Mouse (Mus musculus): ENCODE data around the gene Sh3bp4. TPM values are rescaled to one million over a fixed set of nuclear protein-coding genes. Genes with fewer than 3 reads are reported as not detected.

Gene Sh3bp4
- polyA plus RNA-seq, 1 experiment from 2014 or later = 21.0 TPM

- Histone ChIP-seq H3K27me3 (no peaks in the 10 kb centered on the region), H3K36me3 (peaks cover 2% of the 10 kb centered on the region; the same call in 1 of the 2 replicates), H3K27ac (replicated peaks) (no peak overlapping the region), H3K9me3 (no peaks in the 10 kb centered on the region), H3K4me3 (no peak overlapping the region), H3K9ac (replicated peaks) (no peak overlapping the region), H3K4me1 (peaks cover 27% of the 10 kb centered on the region), H3K4me2 (replicated peaks) (no peak overlapping the region)
- WGBS = 29% methylated on average over 15 of the region's 15 CpGs
- no peak for ATAC-seq (ENCODE audit: low FRiP score, low read depth)
Measured at GRCm38 (mm10) chr1:89102231-89103003, 32.2 kb downstream of the Sh3bp4 start.

GRCm38 (mm10) chr1:89103004-89103263 lies 32.7 kb downstream of the Sh3bp4 start:
- H3K9ac ChIP-seq (replicated peaks) = no peak overlapping the region
- H3K4me1 ChIP-seq = peaks cover 32% of the 10 kb centered on the region
- H3K4me2 ChIP-seq (replicated peaks) = no peak overlapping the region
- H3K36me3 ChIP-seq = peaks cover 2% of the 10 kb centered on the region; the same call in 1 of the 2 replicates
- no peak for ATAC-seq (ENCODE audit: low FRiP score, low read depth)
- no peaks in the 10 kb centered on the region for H3K27me3 ChIP-seq
- no peak overlapping the region for H3K4me3 ChIP-seq
- H3K9me3 ChIP-seq = no peaks in the 10 kb centered on the region
- 36% methylated on average over 3 of the region's 3 CpGs for WGBS
- H3K27ac ChIP-seq (replicated peaks) = no peak overlapping the region

- Histone ChIP-seq H3K4me3 (no peak overlapping the region), H3K9me3 (no peaks in the 10 kb centered on the region), H3K4me2 (replicated peaks) (no peak overlapping the region), H3K27ac (replicated peaks) (no peak overlapping the region), H3K36me3 (peaks cover 2% of the 10 kb centered on the region; the same call in 1 of the 2 replicates), H3K27me3 (no peaks in the 10 kb centered on the region), H3K4me1 (peaks cover 38% of the 10 kb centered on the region), H3K9ac (replicated peaks) (no peak overlapping the region)
- WGBS = 95% methylated on average over 12 of the region's 12 CpGs
- no peak for ATAC-seq (ENCODE audit: low FRiP score, low read depth)
Measured at GRCm38 (mm10) chr1:89103505-89103904, 33.3 kb downstream of the Sh3bp4 start.

GRCm38 (mm10) chr1:89104066-89104765 lies 34.0 kb downstream of the Sh3bp4 start:
- WGBS = 84% methylated on average over 13 of the region's 13 CpGs
- Histone ChIP-seq H3K9ac (replicated peaks) (no peak overlapping the region), H3K4me2 (replicated peaks) (no peak overlapping the region), H3K27me3 (no peaks in the 10 kb centered on the region), H3K9me3 (no peaks in the 10 kb centered on the region), H3K36me3 (peaks cover 2% of the 10 kb centered on the region; the same call in 1 of the 2 replicates), H3K4me3 (no peak overlapping the region), H3K4me1 (peaks cover 43% of the 10 kb centered on the region), H3K27ac (replicated peaks) (no peak overlapping the region)
- ATAC-seq (ENCODE audit: low FRiP score, low read depth) = no peak

DNA sequence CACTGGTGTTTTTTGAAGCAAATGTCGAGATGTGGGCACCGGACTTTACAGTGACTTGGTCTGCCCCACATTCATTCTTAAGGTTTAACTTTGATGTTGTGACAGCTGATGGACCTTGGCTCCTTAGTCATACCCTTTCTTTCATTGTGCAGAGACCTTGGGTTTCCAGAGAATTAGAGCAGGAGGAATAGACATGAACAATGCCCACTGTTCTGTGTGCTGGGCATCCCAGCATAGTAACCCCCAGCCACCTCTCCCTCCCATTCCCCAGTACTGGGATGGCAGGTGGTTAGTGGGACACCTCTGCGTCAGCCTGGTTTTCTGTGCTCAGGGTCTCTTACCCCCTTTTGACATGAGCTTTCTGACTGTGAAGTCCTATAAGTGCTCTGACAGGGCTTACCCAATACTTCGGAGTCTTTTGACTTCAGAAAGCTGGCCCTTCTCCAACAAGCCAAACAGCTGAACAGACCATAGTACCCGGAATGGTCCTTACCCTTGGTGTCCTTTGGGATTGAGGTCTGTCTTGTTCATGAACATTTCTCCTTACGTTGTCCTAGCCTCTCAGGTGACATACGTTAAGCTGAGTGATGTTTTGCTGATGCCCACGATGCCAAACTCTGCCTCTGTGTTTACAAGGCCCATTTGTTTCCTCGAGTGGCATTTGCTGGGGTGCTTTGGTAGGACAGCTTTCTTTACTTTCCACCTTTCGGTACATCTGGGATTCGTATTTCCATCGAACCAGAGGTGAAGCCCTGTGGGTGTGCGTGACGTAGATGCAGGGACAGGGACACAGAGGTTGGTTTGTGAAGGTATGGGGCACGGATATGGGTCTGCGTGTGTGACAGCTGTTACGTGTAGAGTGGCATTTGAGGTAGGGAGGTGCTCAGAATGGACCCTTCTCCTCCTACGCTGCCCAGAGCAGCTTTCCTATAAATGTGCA lies 35.9 kb downstream of the Sh3bp4 start:
- no peaks in the 10 kb centered on the region for H3K27me3 ChIP-seq
- H3K4me3 ChIP-seq = no peak overlapping the region
- 94% methylated on average over 18 of the region's 18 CpGs for WGBS
- no peak for ATAC-seq (ENCODE audit: low FRiP score, low read depth)
- H3K36me3 ChIP-seq = peaks cover 2% of the 10 kb centered on the region; the same call in 1 of the 2 replicates
- H3K9ac ChIP-seq (replicated peaks) = no peak overlapping the region
- H3K27ac ChIP-seq (replicated peaks) = no peak overlapping the region
- H3K4me1 ChIP-seq = peaks cover 43% of the 10 kb centered on the region
- H3K9me3 ChIP-seq = no peaks in the 10 kb centered on the region
- H3K4me2 ChIP-seq (replicated peaks) = no peak overlapping the region

DNA sequence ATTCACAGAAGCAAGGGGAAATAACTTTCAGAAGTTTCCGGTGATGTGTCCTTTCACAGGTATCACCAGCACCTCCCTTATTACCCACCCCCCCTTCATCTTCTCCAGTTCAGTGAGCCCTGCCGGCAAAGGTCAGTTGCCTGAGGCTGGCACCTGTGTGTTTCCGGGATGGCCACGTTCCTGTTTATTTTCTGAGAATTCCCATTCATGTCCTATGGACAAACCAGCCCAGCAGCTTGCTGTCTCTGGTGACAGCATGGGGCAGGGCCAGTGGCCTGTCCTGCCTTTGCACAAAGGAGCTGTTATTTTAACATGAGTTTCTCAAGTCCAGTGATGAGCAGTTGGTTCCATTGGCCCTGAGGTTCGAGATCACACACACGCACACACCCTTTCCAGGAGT lies 37.3 kb downstream of the Sh3bp4 start:
- Histone ChIP-seq H3K36me3 (peaks cover 2% of the 10 kb centered on the region; the same call in 1 of the 2 replicates), H3K9ac (replicated peaks) (no peak overlapping the region), H3K27me3 (no peaks in the 10 kb centered on the region), H3K4me3 (no peak overlapping the region), H3K4me2 (replicated peaks) (no peak overlapping the region), H3K9me3 (no peaks in the 10 kb centered on the region), H3K27ac (replicated peaks) (no peak overlapping the region), H3K4me1 (peaks cover 40% of the 10 kb centered on the region)
- 67% methylated on average over 6 of the region's 6 CpGs for WGBS
- ATAC-seq (ENCODE audit: low FRiP score, low read depth) = no peak

- peaks cover 33% of the 10 kb centered on the region for H3K4me1 ChIP-seq
- no peaks in the 10 kb centered on the region for H3K9me3 ChIP-seq
- 38% methylated on average over 6 of the region's 6 CpGs for WGBS
- no peaks in the 10 kb centered on the region for H3K27me3 ChIP-seq
- H3K27ac ChIP-seq (replicated peaks) = no peak overlapping the region; the same call in none of the 2 replicates
- ATAC-seq (ENCODE audit: low FRiP score, low read depth) = no peak
- H3K4me2 ChIP-seq (replicated peaks) = no peak overlapping the region
- H3K9ac ChIP-seq (replicated peaks) = no peak overlapping the region
- peaks cover 2% of the 10 kb centered on the region; the same call in 1 of the 2 replicates for H3K36me3 ChIP-seq
- no peak overlapping the region for H3K4me3 ChIP-seq
Measured at GRCm38 (mm10) chr1:89108340-89108896, 38.2 kb downstream of the Sh3bp4 start.

- no peak overlapping the region for H3K27ac ChIP-seq (replicated peaks)
- no peak for ATAC-seq (ENCODE audit: low FRiP score, low read depth)
- no peak overlapping the region for H3K4me2 ChIP-seq (replicated peaks)
Measured at GRCm38 (mm10) chr1:89109767-89110166, 39.6 kb downstream of the Sh3bp4 start.

DNA sequence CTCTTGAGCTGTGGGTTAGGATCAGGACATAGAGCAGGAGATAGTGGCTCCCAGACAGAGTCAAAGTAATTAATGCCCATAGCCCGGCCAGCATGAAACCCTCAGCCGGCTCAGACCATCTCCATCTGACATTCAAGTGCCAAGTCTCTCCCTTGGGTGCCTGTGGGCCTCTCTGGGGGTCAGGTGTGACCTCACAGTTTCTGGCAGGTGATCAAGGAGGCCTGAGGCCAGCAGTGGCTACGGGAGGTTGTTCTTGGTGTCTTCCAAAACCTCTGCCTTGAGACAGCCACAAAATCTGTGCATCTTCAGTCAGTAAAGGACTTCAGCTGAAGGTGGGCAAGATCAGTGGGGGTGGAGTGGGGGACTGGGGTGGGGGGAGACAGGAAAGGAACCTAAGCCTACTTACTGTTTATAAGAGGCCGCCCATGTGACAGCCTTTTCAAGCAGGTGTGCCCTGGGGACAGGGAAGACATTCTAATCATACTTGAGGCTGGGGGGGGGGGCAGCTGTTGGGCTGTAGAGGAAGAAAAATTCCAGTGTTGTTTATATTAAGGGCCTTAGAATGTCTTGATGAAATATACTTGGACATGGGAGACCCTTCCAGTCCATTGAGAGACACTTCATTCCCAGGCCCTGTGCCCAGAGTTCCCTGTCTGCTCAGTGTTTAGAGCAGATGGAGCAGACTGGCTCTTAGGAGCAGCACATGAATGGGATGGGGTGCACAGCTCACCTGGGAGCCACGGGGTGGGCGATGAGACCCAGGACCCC lies 40.7 kb downstream of the Sh3bp4 start:
- H3K4me2 ChIP-seq (replicated peaks) = no peak overlapping the region
- no peak overlapping the region for H3K27ac ChIP-seq (replicated peaks)
- no peaks in the 10 kb centered on the region for H3K27me3 ChIP-seq
- H3K4me1 ChIP-seq = peaks cover 25% of the 10 kb centered on the region
- H3K9me3 ChIP-seq = no peaks in the 10 kb centered on the region
- no peak overlapping the region for H3K9ac ChIP-seq (replicated peaks)
- ATAC-seq (ENCODE audit: low FRiP score, low read depth) = no peak
- no peak overlapping the region for H3K4me3 ChIP-seq
- WGBS = 97% methylated on average over 6 of the region's 6 CpGs
- H3K36me3 ChIP-seq = peaks cover 2% of the 10 kb centered on the region; the same call in 1 of the 2 replicates

More at GRCm38 (mm10) chr1:89109767-89110166, 39.6 kb downstream of the Sh3bp4 start:
- H3K4me3 ChIP-seq = no peak overlapping the region
- peaks cover 2% of the 10 kb centered on the region; the same call in 1 of the 2 replicates for H3K36me3 ChIP-seq
- no peaks in the 10 kb centered on the region for H3K27me3 ChIP-seq
- H3K4me1 ChIP-seq = peaks cover 27% of the 10 kb centered on the region
- 72% methylated on average over 7 of the region's 7 CpGs for WGBS
- H3K9me3 ChIP-seq = no peaks in the 10 kb centered on the region
- H3K9ac ChIP-seq (replicated peaks) = no peak overlapping the region

DNA sequence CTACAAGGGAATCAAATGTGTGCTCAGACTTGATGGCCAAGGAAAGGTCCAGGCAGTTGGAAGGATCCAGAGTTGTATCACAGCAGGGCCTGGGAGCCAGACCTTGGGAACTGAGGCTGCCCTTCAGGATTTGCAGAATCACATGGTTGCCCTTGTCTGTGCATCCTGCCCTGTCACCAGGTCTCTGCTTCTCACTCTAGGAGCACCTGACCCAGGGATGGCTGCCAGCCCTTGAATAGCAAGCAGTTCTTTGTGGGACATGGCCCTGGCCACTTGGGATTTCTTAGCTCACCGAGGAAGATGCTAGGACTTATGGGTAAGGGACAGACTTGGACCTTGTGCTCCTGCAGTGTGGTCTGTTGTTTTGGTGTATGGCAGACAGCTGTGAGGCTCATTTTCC lies 42.3 kb downstream of the Sh3bp4 start:
- peaks cover 20% of the 10 kb centered on the region for H3K4me1 ChIP-seq
- no peak overlapping the region for H3K27ac ChIP-seq (replicated peaks)
- H3K4me3 ChIP-seq = no peak overlapping the region
- ATAC-seq (ENCODE audit: low FRiP score, low read depth) = no peak
- H3K36me3 ChIP-seq = no peaks in the 10 kb centered on the region
- H3K9me3 ChIP-seq = no peaks in the 10 kb centered on the region
- H3K27me3 ChIP-seq = no peaks in the 10 kb centered on the region
- H3K4me2 ChIP-seq (replicated peaks) = no peak overlapping the region
- no peak overlapping the region for H3K9ac ChIP-seq (replicated peaks)
- WGBS = 96% methylated on average over 1 of the region's 1 CpGs

GRCm38 (mm10) chr1:89113731-89114130 lies 43.5 kb downstream of the Sh3bp4 start:
- no peaks in the 10 kb centered on the region for H3K36me3 ChIP-seq
- no peaks in the 10 kb centered on the region for H3K27me3 ChIP-seq
- no peak overlapping the region for H3K27ac ChIP-seq (replicated peaks)
- H3K4me2 ChIP-seq (replicated peaks) = no peak overlapping the region
- H3K9me3 ChIP-seq = no peaks in the 10 kb centered on the region
- H3K4me1 ChIP-seq = peaks cover 8% of the 10 kb centered on the region
- H3K4me3 ChIP-seq = no peak overlapping the region
- ATAC-seq (ENCODE audit: low FRiP score, low read depth) = no peak
- WGBS = 92% methylated on average over 3 of the region's 3 CpGs
- no peak overlapping the region for H3K9ac ChIP-seq (replicated peaks)
